Mouse (Mus musculus) MEL (cell line): Measurements from ENCODE around the gene Snrnp70.
A peak's percentile ranks its signal among the peaks of the same experiment; 100 is the strongest.

ENCODE experiments used
- CHD1 ChIP-seq: IDR thresholded peaks from 2 replicates; pipeline ENCODE4 v1.6.1; 2012; ENCODE audit warnings: low read depth, mild to moderate bottlenecking, inconsistent platforms, low read length, improper control_type of control experiment
- CTCF ChIP-seq, 3 experiments: IDR thresholded peaks in 2 of 3; conservative IDR thresholded peaks in 1 of 3; 2 replicates each; pipeline ENCODE4 v1.5.1; 2011 to 2012; ENCODE audit warnings: low read length in 3 of 3, low read depth in 2 of 3, mild to moderate bottlenecking in 2 of 3, improper control_type of control experiment in 1 of 3, inconsistent platforms in 1 of 3, mixed read lengths in 1 of 3, moderate library complexity in 1 of 3; ENCODE audit not compliant: control insufficient read depth in 1 of 3, insufficient read depth in 1 of 3, poor library complexity in 1 of 3, severe bottlenecking in 1 of 3
- EP300 ChIP-seq, 2 experiments: IDR thresholded peaks; 2 replicates each; pipeline ENCODE4 v1.6.1; 2011; ENCODE audit warnings: improper control_type of control experiment in 2 of 2, low read length in 2 of 2, low read depth in 1 of 2, mild to moderate bottlenecking in 1 of 2
- GABPA ChIP-seq: IDR thresholded peaks from 2 replicates; pipeline ENCODE4 v1.6.1; 2012; ENCODE audit warnings: low read depth, mild to moderate bottlenecking, inconsistent platforms, low read length, improper control_type of control experiment, moderate library complexity
- GATA1 ChIP-seq: IDR thresholded peaks from 2 replicates; pipeline ENCODE4 v1.6.1; 2011; ENCODE audit warnings: low read depth, low read length, improper control_type of control experiment
- JUND ChIP-seq: IDR thresholded peaks from 2 replicates; pipeline ENCODE4 v1.6.1; 2011; ENCODE audit warnings: low read depth, mild to moderate bottlenecking, improper control_type of control experiment, low read length
- NRF1 ChIP-seq: IDR thresholded peaks from 2 replicates; pipeline ENCODE4 v1.6.1; 2014; ENCODE audit warnings: low read depth, mild to moderate bottlenecking, inconsistent platforms, low read length, improper control_type of control experiment, moderate library complexity; ENCODE audit not compliant: poor library complexity, insufficient read depth, severe bottlenecking
- POLR2A ChIP-seq, 2 experiments: IDR thresholded peaks; 2 replicates each; pipeline ENCODE4 v1.6.1; 2011 to 2012; ENCODE audit warnings: low read length in 2 of 2, mild to moderate bottlenecking in 2 of 2, control low read depth in 1 of 2, improper control_type of control experiment in 1 of 2, low read depth in 1 of 2, moderate library complexity in 1 of 2; ENCODE audit not compliant: control insufficient read depth in 1 of 2, insufficient read depth in 1 of 2, poor library complexity in 1 of 2
- RAD21 ChIP-seq: IDR thresholded peaks from 2 replicates; pipeline ENCODE4 v1.6.1; 2011; ENCODE audit warnings: mild to moderate bottlenecking, low read depth, low read length, improper control_type of control experiment
- SMC3 ChIP-seq: IDR thresholded peaks from 2 replicates; pipeline ENCODE4 v1.6.1; 2011; ENCODE audit warnings: low read depth, low read length, improper control_type of control experiment
- USF2 ChIP-seq, 2 experiments: IDR thresholded peaks; 2 replicates each; pipeline ENCODE4 v1.6.1; 2011 to 2012; ENCODE audit warnings: improper control_type of control experiment in 2 of 2, low read length in 2 of 2, borderline replicate concordance in 1 of 2, inconsistent platforms in 1 of 2, low read depth in 1 of 2, mild to moderate bottlenecking in 1 of 2; ENCODE audit not compliant: insufficient read depth in 1 of 2
- ZC3H11A ChIP-seq: IDR thresholded peaks from 2 replicates; pipeline ENCODE4 v1.6.1; 2012; ENCODE audit warnings: low read depth, mild to moderate bottlenecking, inconsistent platforms, low read length, improper control_type of control experiment

DNA sequence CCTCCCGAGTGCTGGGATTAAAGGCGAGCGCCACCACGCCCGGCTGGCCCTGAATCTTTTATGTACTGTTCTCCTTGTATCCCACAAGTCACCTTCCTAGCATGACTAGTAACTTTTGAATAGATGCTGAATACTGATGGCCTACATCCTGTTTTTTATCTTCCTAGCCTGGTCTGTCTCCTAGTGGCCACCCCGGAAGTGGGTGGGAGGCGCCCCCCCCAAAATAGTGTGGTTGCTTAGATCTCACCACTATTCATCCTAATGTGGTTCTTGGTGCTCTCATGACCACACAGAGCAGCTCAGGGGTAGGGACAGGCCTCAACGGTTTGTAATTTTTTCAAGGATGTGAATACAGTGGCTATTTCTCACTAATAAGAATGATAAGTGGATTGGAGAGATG lies 20.9 kb downstream of the Snrnp70 start:
- no peak for TF ChIP-seq CHD1
- no peak for TF ChIP-seq GABPA
- TF ChIP-seq POLR2A (IDR thresholded peaks at IDR 0.05; ENCODE audit: control insufficient read depth in 1 of 2, insufficient read depth in 1 of 2, low read depth in 1 of 2, low read length in 2 of 2, poor library complexity in 1 of 2) = peak in 1 of 2 experiments; percentile 23; a peak in 2 of 4 replicates
- TF ChIP-seq USF2 (IDR thresholded peaks at IDR 0.05; ENCODE audit: borderline replicate concordance in 1 of 2, insufficient read depth in 1 of 2, low read depth in 1 of 2, low read length in 2 of 2) = no peak
- TF ChIP-seq CTCF (IDR thresholded peaks at IDR 0.05 in 2 of 3, conservative IDR thresholded peaks at IDR 0.05 in 1 of 3; ENCODE audit: control insufficient read depth in 1 of 3, insufficient read depth in 1 of 3, low read depth in 2 of 3, low read length in 3 of 3, poor library complexity in 1 of 3, severe bottlenecking in 1 of 3) = no peak
- TF ChIP-seq EP300 (IDR thresholded peaks at IDR 0.05; ENCODE audit: low read depth in 1 of 2, low read length in 2 of 2) = peak; percentile 63 to 83; a peak in 3 of 4 replicates
- no peak for TF ChIP-seq RAD21
- no peak for TF ChIP-seq NRF1
- no peak for TF ChIP-seq SMC3
- no peak for TF ChIP-seq JUND
- no peak for TF ChIP-seq ZC3H11A
- peak; percentile 59; the same call in 1 of the 2 replicates for TF ChIP-seq GATA1
